Mouse (Mus musculus) cerebellum, adult 2 months (tissue): ENCODE data around the gene Fam92a. TPM values are rescaled to one million over a fixed set of nuclear protein-coding genes. Genes with fewer than 3 reads are reported as not detected.
A peak's percentile ranks its signal among the peaks of the same experiment; 100 is the strongest.
"Not testable (repeated sequence)": the region's sequence is repeated elsewhere in the genome, so short reads cannot be mapped to it uniquely, and the experiment has no call there.

Experiments
- DNase-seq, 2 experiments: peaks; one replicate each; pipeline ENCODE4 v3.0.0; 2021
- H3K27ac ChIP-seq: fragments of 200-500 bp; 2 replicates; pipeline ENCODE4 v1.5.1; 2012; ENCODE audit warnings: low read length, control low read depth, inconsistent platforms; ENCODE audit not compliant: insufficient read depth
- H3K27me3 ChIP-seq: fragments of 200-500 bp; 2 replicates; pipeline ENCODE4 v1.6.1; 2012; ENCODE audit warnings: inconsistent platforms, mild to moderate bottlenecking, low read length, moderate library complexity; ENCODE audit not compliant: control insufficient read depth, insufficient read depth
- H3K4me1 ChIP-seq: fragments of 200-500 bp; 2 replicates; pipeline ENCODE4 v1.6.1; 2011; ENCODE audit warnings: low read length; ENCODE audit not compliant: control insufficient read depth, insufficient read depth
- H3K4me3 ChIP-seq: fragments of 200-500 bp; replicated peaks from 2 replicates; pipeline ENCODE3; 2011; ENCODE audit warnings: mild to moderate bottlenecking, low read depth, low read length, control low read depth; ENCODE audit not compliant: insufficient read depth
- CTCF ChIP-seq: fragments of 200-500 bp; IDR thresholded peaks from 2 replicates; pipeline ENCODE4 v1.5.1; 2011; ENCODE audit warnings: low read depth, mild to moderate bottlenecking, control low read depth, low read length, moderate library complexity, borderline replicate concordance; ENCODE audit not compliant: insufficient read depth
- POLR2A ChIP-seq: fragments of 200-500 bp; IDR thresholded peaks from 2 replicates; pipeline ENCODE4 v1.6.1; 2011; ENCODE audit warnings: low read length, control low read depth, borderline replicate concordance; ENCODE audit not compliant: insufficient read depth
- whole genome bisulfite sequencing: fragments of 180-500 bp; shearing (Covaris S2); methylation state at CpG from one replicate; pipeline ENCODE4 v1.1.7; 2018; 5-methylcytosine and 5-hydroxymethylcytosine counted together
- polyA plus RNA-seq: library from polyadenylated mRNA; depleted of rRNA; stranded (reverse); fragments of >200 nt; gene quantifications from 2 replicates; pipeline ENCODE4 v1.2.3, GENCODE M21; 2012; rRNA removed

Fam92a gene
- 57.6 and 59.5 TPM in 2 replicates for polyA plus RNA-seq

DNA sequence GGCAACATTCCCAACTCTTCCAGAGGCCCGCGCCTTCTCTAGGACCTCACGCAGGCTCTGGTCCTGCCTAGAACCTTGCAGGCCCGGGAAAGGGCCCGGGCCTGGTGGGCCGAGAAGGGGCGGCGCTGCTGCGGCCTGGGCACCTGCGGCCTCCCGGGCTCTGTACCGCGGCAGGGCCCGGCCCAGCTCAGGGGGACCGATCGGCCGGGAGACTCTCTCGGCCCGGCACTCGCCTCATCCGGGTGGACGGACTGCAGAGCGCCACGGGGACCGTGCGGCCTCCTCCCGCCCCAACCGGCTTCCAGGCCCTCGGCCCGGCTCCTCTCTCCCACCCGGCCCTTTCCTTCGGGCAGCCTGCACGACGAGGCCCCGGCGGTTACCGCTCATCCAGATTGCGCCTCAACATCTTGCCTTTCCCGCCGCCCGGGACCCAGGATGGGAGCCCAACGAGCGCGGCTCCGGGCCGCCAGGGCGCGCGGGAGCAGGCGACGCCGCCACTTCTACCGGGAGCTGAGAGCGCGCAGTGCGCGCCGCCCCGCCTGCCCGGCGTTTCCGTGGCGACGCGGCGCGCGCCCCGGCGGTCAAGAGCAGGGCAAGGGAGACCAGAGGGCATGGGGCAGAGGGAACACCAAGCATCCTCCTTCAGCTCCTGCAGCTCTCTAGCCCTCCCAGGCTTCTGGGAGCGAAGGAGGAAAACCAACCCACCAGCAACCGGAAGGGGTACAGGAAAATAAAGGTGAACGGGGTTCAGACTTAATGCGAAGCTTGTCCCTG, at the start of gene Fam92a:
Fam92a (minus strand) TSS at position 698 of the 774 bp plus-strand sequence.
- DNase-seq = peak; percentile 81 to 84
- H3K4me3 ChIP-seq = peak within 1 kb of the TSS; percentile 72
- TF ChIP-seq CTCF = no peak
- peak; percentile 47; the same call in 1 of the 2 replicates for TF ChIP-seq POLR2A
- H3K27me3 ChIP-seq = no peaks in the 10 kb centered on the region
- H3K27ac ChIP-seq = peak within 1 kb of the TSS; percentile 57
- under 1% methylated on average over 74 of the region's 74 CpGs for whole genome bisulfite sequencing
- H3K4me1 ChIP-seq = no peaks in the 10 kb centered on the region

- no peaks in the 10 kb centered on the region for H3K4me1 ChIP-seq
- no peak for TF ChIP-seq CTCF
- no peak for TF ChIP-seq POLR2A
- peak in 1 of 2 experiments; percentile 20 for DNase-seq
- WGBS = 18% methylated on average over 10 of the region's 10 CpGs
- H3K27ac ChIP-seq = no peak overlapping the region
- H3K27me3 ChIP-seq = no peaks in the 10 kb centered on the region
- no peak overlapping the region for H3K4me3 ChIP-seq
These were observed 7.2 kb upstream of the Fam92a start for GRCm38 (mm10) chr4:12178992-12179391.

GRCm38 (mm10) chr4:12170986-12171317, 863 bp downstream of the Fam92a start:
- TF ChIP-seq POLR2A (no peak), CTCF (no peak)
- H3K27ac ChIP-seq = peak overlapping the region; percentile 57; the same call in 1 of the 2 replicates
- 2% methylated on average over 9 of the region's 9 CpGs for WGBS
- no peaks in the 10 kb centered on the region for H3K4me1 ChIP-seq
- DNase-seq = no peak
- peak overlapping the region; percentile 72 for H3K4me3 ChIP-seq
- H3K27me3 ChIP-seq = no peaks in the 10 kb centered on the region

DNA sequence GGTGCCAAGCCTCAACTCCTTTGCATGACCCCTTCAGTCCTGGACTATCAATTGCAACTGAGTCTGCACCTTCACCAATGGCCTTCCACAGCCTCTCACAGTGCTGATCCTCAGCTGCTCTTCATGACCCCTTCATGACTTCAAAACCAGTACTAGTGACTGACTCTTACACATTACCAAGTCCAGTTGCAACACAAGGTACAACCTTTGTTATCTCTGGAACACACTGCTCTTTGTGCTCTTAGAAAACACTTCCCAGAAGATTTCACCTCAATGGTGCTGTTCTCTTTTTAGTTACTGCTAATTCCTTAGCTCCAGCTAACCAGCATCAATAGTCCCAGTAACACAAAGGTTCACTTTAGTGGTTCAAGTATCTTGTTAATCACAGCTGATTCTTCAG, 24.2 kb downstream of the Fam92a start:
- DNase-seq = no peak
- Histone ChIP-seq H3K27me3 (no peaks in the 10 kb centered on the region), H3K4me3 (no peak overlapping the region), H3K27ac (no peak overlapping the region), H3K4me1 (no peaks in the 10 kb centered on the region)
- no peak for TF ChIP-seq CTCF

GRCm38 (mm10) chr4:12141516-12141915, 30.3 kb downstream of the Fam92a start:
- H3K4me1 ChIP-seq, H3K4me3 ChIP-seq, DNase-seq, H3K27ac ChIP-seq, H3K27me3 ChIP-seq: not testable (repeated sequence)
- WGBS = 76% methylated on average over 7 of the region's 7 CpGs

DNA sequence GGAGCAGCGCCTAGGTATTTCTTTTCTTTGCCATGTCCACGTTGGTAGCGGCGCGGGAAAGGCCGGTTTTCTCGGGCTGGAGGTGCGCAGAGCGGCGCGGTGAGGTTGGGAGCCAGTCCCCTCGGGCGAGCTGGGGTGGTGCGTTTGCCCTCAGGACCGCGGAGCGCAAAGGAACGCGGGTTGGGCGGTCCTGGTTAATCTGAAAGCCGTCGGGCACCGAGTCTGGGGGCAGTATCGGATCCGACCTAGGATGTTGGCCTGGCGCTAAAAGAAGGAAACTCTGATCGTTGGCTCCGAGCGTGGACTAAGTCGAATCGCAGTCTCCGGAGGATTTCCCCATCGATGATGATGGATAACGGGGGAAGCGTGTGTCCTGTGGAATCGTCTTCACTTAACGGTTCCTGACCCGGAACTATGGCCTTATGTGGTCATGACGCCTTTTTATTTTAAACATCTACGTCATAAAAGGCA, 31.2 kb downstream of the Fam92a start:
- not testable (repeated sequence) for H3K27ac ChIP-seq, H3K4me1 ChIP-seq, H3K27me3 ChIP-seq, H3K4me3 ChIP-seq
- 2% methylated on average over 27 of the region's 40 CpGs for WGBS
- peak; percentile 28 to 51 for DNase-seq

- H3K27ac ChIP-seq, H3K27me3 ChIP-seq, H3K4me1 ChIP-seq: not testable (repeated sequence)
- peak; percentile 50 for TF ChIP-seq POLR2A
- peak within 1 kb of the TSS; percentile 54 for H3K4me3 ChIP-seq
- DNase-seq = peak; percentile 84 to 88
- WGBS = under 1% methylated on average over 19 of the region's 32 CpGs
These were observed 31.7 kb downstream of the Fam92a start, which contains the start of gene Rbm12b1 for GRCm38 (mm10) chr4:12140141-12140567. TSS of gene Rbm12b1 (plus strand) at chr4:12140264.

Other genes with a start within 250 kb of the Fam92a start
- gene Gm10604, start 190.8 kb downstream of the Fam92a start, polyA plus RNA-seq = not detected in 2 replicates
- 13.2 and 14.3 TPM in 2 replicates for gene Rbm12b2, start 82.6 kb downstream of the Fam92a start, polyA plus RNA-seq
- gene Rbm12b1, start 31.8 kb downstream of the Fam92a start, polyA plus RNA-seq = 10.9 and 13.9 TPM in 2 replicates